Mouse (Mus musculus) ES-Bruce4 (cell line): Measurements from ENCODE around the gene Ugp2. TPM values are rescaled to one million over a fixed set of nuclear protein-coding genes. Genes with fewer than 3 reads are reported as not detected.

Source experiments
- H3K27ac ChIP-seq: 2 replicates; pipeline ENCODE4 v1.5.1; 2012; ENCODE audit warnings: low read length, inconsistent platforms; ENCODE audit not compliant: insufficient read depth
- H3K27me3 ChIP-seq: 2 replicates; pipeline ENCODE4 v1.6.1; 2012; ENCODE audit warnings: mild to moderate bottlenecking, low read length, inconsistent platforms; ENCODE audit not compliant: control insufficient read depth, poor library complexity, insufficient read depth, severe bottlenecking
- H3K36me3 ChIP-seq: 2 replicates; pipeline ENCODE4 v1.6.1; 2012; ENCODE audit warnings: inconsistent platforms, mild to moderate bottlenecking, low read length, moderate library complexity; ENCODE audit not compliant: control insufficient read depth, poor library complexity, insufficient read depth, severe bottlenecking
- H3K4me1 ChIP-seq: one replicate; pipeline ENCODE4 v1.8.1; 2011; ENCODE audit warnings: low read length; ENCODE audit not compliant: control insufficient read depth, insufficient read depth
- H3K4me3 ChIP-seq: 2 replicates; pipeline ENCODE4 v1.5.1; 2011; ENCODE audit warnings: low read depth, mild to moderate bottlenecking, low read length
- H3K9ac ChIP-seq: 2 replicates; pipeline ENCODE4 v1.6.1; 2012; ENCODE audit warnings: low read depth, mild to moderate bottlenecking, inconsistent platforms; ENCODE audit not compliant: poor library complexity, severe bottlenecking
- H3K9me3 ChIP-seq: replicated peaks from 2 replicates; pipeline ENCODE4 v1.6.1; 2012; ENCODE audit warnings: mild to moderate bottlenecking, low read length, inconsistent platforms; ENCODE audit not compliant: control insufficient read depth, poor library complexity, insufficient read depth, severe bottlenecking
- CTCF ChIP-seq: IDR thresholded peaks from one replicate; pipeline ENCODE4 v1.8.1; 2011; ENCODE audit warnings: low read depth, low read length
- EP300 ChIP-seq: IDR thresholded peaks from 2 replicates; pipeline ENCODE4 v1.6.1; 2011; ENCODE audit warnings: low read depth, low read length; ENCODE audit not compliant: insufficient read depth
- POLR2A ChIP-seq: IDR thresholded peaks from one replicate; pipeline ENCODE4 v1.8.1; 2011; ENCODE audit warnings: low read length; ENCODE audit not compliant: insufficient read depth
- polyA plus RNA-seq: library from polyadenylated mRNA; stranded (reverse); fragments of >200 nt; gene quantifications from 2 replicates; pipeline ENCODE4 v1.2.4, GENCODE M21; 2011; ENCODE audit warnings: low read depth; ENCODE audit not compliant: missing spikeins, insufficient read depth, insufficient read length

Gene Ugp2
- polyA plus RNA-seq, 1 experiment = 39.9 TPM

DNA sequence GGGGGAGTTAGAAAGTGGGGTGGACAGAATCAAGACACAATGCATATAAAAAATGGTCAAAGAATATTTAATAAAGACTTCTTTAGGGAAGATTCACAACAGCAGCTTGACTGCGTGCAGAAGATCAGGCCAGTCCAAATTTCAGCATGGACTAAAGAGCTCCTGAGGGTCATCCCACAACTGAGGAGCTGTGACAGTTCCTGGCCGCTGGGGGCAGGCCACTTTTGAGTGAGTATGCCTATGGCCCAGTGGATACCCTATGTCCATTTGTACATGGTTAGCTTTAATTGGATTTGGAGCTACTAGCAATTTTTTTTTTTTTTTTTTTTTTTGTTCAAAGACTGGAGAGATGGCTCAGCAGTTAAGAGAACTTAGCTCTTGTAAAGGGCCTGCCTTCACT, 44.2 kb downstream of the Ugp2 start:
- Histone ChIP-seq H3K9ac (no peak overlapping the region), H3K9me3 (no peaks in the 10 kb centered on the region), H3K27ac (no peak overlapping the region), H3K36me3 (peaks cover 2% of the 10 kb centered on the region), H3K4me3 (no peak overlapping the region), H3K4me1 (no peaks in the 10 kb centered on the region), H3K27me3 (no peaks in the 10 kb centered on the region)
- peak; percentile 41 for TF ChIP-seq CTCF
- no peak for TF ChIP-seq EP300
- no peak for TF ChIP-seq POLR2A

DNA sequence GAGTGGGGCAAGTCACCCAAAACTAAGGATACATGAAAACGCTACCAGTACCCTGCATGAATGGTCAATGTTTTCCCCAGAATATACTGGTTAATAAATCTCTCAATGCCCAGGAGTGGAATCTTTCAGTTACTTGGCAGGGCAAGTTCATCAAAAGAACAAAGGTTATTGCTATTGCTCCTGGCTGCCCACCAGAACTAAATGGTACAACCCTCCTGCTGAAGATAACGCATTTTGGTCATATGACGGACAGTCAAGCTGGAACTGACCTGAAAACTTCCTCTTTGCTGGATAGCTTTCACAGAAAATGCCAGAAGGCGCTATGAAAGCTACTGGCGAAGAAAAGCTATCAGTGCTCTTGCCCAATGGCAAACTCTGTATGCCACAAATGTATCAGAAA, 45.2 kb downstream of the Ugp2 start:
- no peak overlapping the region for H3K4me3 ChIP-seq
- H3K4me1 ChIP-seq = no peaks in the 10 kb centered on the region
- H3K27me3 ChIP-seq = no peaks in the 10 kb centered on the region
- H3K36me3 ChIP-seq = peaks cover 6% of the 10 kb centered on the region
- H3K9ac ChIP-seq = no peak overlapping the region
- no peak overlapping the region for H3K27ac ChIP-seq
- TF ChIP-seq CTCF (no peak), POLR2A (no peak), EP300 (no peak)
- no peaks in the 10 kb centered on the region for H3K9me3 ChIP-seq

GRCm38 (mm10) chr11:21322349-21322748, 48.7 kb downstream of the Ugp2 start:
- Histone ChIP-seq H3K9ac (no peak overlapping the region), H3K4me1 (no peaks in the 10 kb centered on the region), H3K9me3 (no peaks in the 10 kb centered on the region), H3K27ac (no peak overlapping the region), H3K36me3 (peaks cover 16% of the 10 kb centered on the region), H3K27me3 (no peaks in the 10 kb centered on the region), H3K4me3 (no peak overlapping the region)
- TF ChIP-seq POLR2A (no peak), CTCF (peak; percentile 26), EP300 (no peak)

DNA sequence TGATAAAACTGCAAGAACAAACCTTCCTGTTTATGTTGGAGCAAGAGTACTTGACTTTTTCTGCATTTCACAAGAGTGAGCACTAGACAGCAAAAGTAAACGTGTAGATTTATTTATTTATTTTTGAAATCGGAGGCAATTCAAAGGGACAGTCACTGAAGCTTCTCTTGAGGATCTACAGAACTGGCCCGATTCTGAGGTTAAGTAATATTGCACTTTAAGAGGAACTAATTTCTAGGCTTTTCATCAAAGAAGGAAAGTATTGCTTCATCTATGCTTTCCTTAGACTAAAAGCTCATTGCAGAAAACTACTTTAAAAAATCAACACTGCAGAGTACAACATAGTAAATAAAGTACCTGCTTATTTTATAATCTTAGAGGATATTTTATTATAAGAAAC, 49.4 kb downstream of the Ugp2 start:
- no peaks in the 10 kb centered on the region for H3K9me3 ChIP-seq
- TF ChIP-seq POLR2A (no peak), CTCF (no peak), EP300 (no peak)
- no peaks in the 10 kb centered on the region for H3K4me1 ChIP-seq

DNA sequence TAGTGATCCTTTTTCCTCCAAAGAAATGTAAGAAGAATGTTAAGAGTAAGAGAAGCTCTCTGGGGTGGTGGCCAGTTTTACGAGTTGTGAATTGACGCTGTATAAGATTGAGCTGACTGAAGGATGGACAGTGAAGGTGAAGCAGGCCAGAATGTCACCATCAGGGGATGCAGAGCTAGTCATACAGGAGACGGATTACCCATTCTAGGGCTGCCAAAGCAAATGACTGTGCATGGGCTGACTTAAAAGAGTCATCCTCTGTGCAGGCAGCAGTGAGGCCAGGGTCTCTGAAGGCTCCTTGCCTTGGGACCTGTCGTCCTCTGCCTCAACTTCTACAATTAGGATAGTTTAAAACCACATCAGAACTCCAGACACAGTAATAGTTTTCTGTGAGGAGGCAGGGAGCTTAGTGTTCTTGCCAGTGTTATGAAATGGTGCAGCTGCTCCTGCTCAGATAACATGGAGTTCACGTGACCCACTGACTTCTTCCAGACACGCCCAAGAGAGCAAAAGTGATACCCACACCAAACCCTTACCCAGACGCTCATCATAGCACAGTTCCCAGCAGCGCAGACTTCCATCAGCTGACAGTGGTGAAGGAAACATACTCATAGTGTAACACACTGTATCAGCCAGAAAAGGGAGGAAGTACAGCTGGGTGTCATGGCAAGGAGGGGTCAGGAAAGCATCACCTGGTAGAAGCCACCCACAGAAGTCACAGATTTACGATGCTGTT, 56.9 kb downstream of the Ugp2 start:
- H3K4me1 ChIP-seq = no peaks in the 10 kb centered on the region
- H3K27me3 ChIP-seq = no peaks in the 10 kb centered on the region
- no peaks in the 10 kb centered on the region for H3K9me3 ChIP-seq
- TF ChIP-seq EP300 = no peak
- peaks cover 20% of the 10 kb centered on the region for H3K36me3 ChIP-seq
- no peak overlapping the region for H3K9ac ChIP-seq
- H3K27ac ChIP-seq = no peak overlapping the region
- no peak overlapping the region for H3K4me3 ChIP-seq

More for the DNA sequence above, 49.4 kb downstream of the Ugp2 start:
- no peak overlapping the region for H3K27ac ChIP-seq
- no peak overlapping the region for H3K4me3 ChIP-seq
- peaks cover 16% of the 10 kb centered on the region for H3K36me3 ChIP-seq
- H3K9ac ChIP-seq = no peak overlapping the region
- H3K27me3 ChIP-seq = no peaks in the 10 kb centered on the region

DNA sequence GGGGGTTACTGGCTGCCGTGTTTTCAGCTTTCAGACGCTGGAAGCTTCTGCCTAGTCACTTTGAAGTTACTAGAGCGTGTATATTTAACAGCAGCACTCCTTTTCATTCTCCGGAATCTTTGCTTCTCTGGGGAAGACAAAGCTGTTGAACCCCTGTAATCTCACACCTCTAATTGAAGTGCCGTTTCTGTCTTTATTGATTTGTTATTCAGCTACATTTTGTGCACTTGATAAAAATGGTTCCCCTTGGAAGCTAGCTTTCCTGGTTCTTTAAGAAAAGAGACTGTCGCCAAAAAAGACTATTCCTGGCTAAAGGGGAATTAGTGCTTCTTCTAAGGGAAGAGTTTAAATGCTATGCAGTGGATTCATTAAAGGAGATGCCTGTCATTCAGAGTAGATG, 61.5 kb downstream of the Ugp2 start:
- TF ChIP-seq CTCF = no peak
- no peak for TF ChIP-seq POLR2A
- no peak for TF ChIP-seq EP300
- Histone ChIP-seq H3K4me1 (no peaks in the 10 kb centered on the region), H3K4me3 (no peak overlapping the region), H3K9ac (no peak overlapping the region), H3K36me3 (peaks cover 23% of the 10 kb centered on the region), H3K27me3 (no peaks in the 10 kb centered on the region), H3K9me3 (no peaks in the 10 kb centered on the region), H3K27ac (no peak overlapping the region)
